Mouse (Mus musculus): ENCODE results near the gene Cenpu.

- TF ChIP-seq CTCF (IDR thresholded peaks at IDR 0.05; ENCODE audit: low read depth) = no peak
- no peak for TF ChIP-seq EP300 (IDR thresholded peaks at IDR 0.05; ENCODE audit: low read depth)
Measured at GRCm38 (mm10) chr8:46613377-46613776, 61.5 kb downstream of the Cenpu start.
